Mouse (Mus musculus) cerebellum, adult 2 months (tissue): Measurements from ENCODE around the gene Arrb1.

Source experiments
- CTCF ChIP-seq: fragments of 200-500 bp; IDR thresholded peaks from 2 replicates; pipeline ENCODE4 v1.5.1; 2011; ENCODE audit warnings: low read depth, mild to moderate bottlenecking, control low read depth, low read length, moderate library complexity, borderline replicate concordance; ENCODE audit not compliant: insufficient read depth
- POLR2A ChIP-seq: fragments of 200-500 bp; IDR thresholded peaks from 2 replicates; pipeline ENCODE4 v1.6.1; 2011; ENCODE audit warnings: low read length, control low read depth, borderline replicate concordance; ENCODE audit not compliant: insufficient read depth

- TF ChIP-seq POLR2A (no peak), CTCF (no peak)
These were observed 72.4 kb downstream of the Arrb1 start for GRCm38 (mm10) chr7:99607632-99608031.
